Mouse (Mus musculus) megakaryocyte, embryonic 14.5 days (primary cell): ENCODE results near the gene Gm26992.

ENCODE experiments used
- FLI1 ChIP-seq: IDR thresholded peaks from 2 replicates; pipeline ENCODE4 v1.6.1; 2012; ENCODE audit warnings: low read length, inconsistent platforms, mixed read lengths
- GATA1 ChIP-seq: IDR thresholded peaks from 3 replicates; pipeline ENCODE4 v1.6.1; 2012; ENCODE audit warnings: mixed read lengths, low read length, inconsistent platforms, borderline replicate concordance

- TF ChIP-seq FLI1 (no peak), GATA1 (no peak)
Measured at GRCm38 (mm10) chrX:103521221-103521716, 99.5 kb downstream of the Gm26992 start.
